Mouse (Mus musculus): ENCODE measurements around the gene Nol11. TPM values are rescaled to one million over a fixed set of nuclear protein-coding genes. Genes with fewer than 3 reads are reported as not detected.

The Nol11 gene
- polyA plus RNA-seq (2015; fragmentation: Nextera tagmentation; extraction: Ambion mirVana) = 50.8 and 52.1 TPM in 2 replicates

- peaks cover 9% of the 10 kb centered on the region for H3K4me1 ChIP-seq (ENCODE audit: control insufficient read depth, insufficient read depth, low read length)
- peak within 1 kb of the TSS; percentile 85 for H3K4me2 ChIP-seq (ENCODE audit: low read length)
- peak within 1 kb of the TSS; percentile 79 for H3K27ac ChIP-seq (ENCODE audit: low read length)
- H3K27me3 ChIP-seq (ENCODE audit: control insufficient read depth, insufficient read depth, low read depth, low read length) = no peaks in the 10 kb centered on the region
- H3K4me3 ChIP-seq (ENCODE audit: low read depth, low read length) = peak within 1 kb of the TSS; percentile 90
- peak; percentile 95 for ATAC-seq
- H3K9me3 ChIP-seq (replicated peaks; ENCODE audit: control insufficient read depth, low read length, poor library complexity, severe bottlenecking) = no peaks in the 10 kb centered on the region
- under 1% methylated on average over 62 of the region's 62 CpGs for WGBS
- H3K9ac ChIP-seq (ENCODE audit: low read depth, low read length) = peak within 1 kb of the TSS; percentile 93
- peaks cover 3% of the 10 kb centered on the region; the same call in 1 of the 2 replicates for H3K36me3 ChIP-seq (ENCODE audit: control insufficient read depth, insufficient read depth, low read length)
Observed at GRCm38 (mm10) chr11:107188565-107189552, at the start of gene Nol11. Gene Nol11, minus strand, starts transcription at chr11:107189381.

- ATAC-seq = no peak
- Histone ChIP-seq H3K9ac (ENCODE audit: low read depth, low read length) (no peak overlapping the region), H3K9me3 (replicated peaks; ENCODE audit: control insufficient read depth, low read length, poor library complexity, severe bottlenecking) (no peaks in the 10 kb centered on the region), H3K4me1 (ENCODE audit: control insufficient read depth, insufficient read depth, low read length) (no peaks in the 10 kb centered on the region), H3K4me2 (ENCODE audit: low read length) (no peak overlapping the region), H3K4me3 (ENCODE audit: low read depth, low read length) (no peak overlapping the region), H3K27ac (ENCODE audit: low read length) (no peak overlapping the region), H3K36me3 (ENCODE audit: control insufficient read depth, insufficient read depth, low read length) (no peaks in the 10 kb centered on the region; the same call in 1 of the 2 replicates), H3K27me3 (ENCODE audit: control insufficient read depth, insufficient read depth, low read depth, low read length) (no peaks in the 10 kb centered on the region)
- WGBS = 93% methylated on average over 6 of the region's 6 CpGs
Observed at GRCm38 (mm10) chr11:107238506-107238905, 49.3 kb upstream of the Nol11 start.

GRCm38 (mm10) chr11:107237532-107237931, 48.4 kb upstream of the Nol11 start:
- no peaks in the 10 kb centered on the region for H3K9me3 ChIP-seq (replicated peaks; ENCODE audit: control insufficient read depth, low read length, poor library complexity, severe bottlenecking)
- H3K27ac ChIP-seq (ENCODE audit: low read length) = no peak overlapping the region
- no peak overlapping the region for H3K9ac ChIP-seq (ENCODE audit: low read depth, low read length)
- no peaks in the 10 kb centered on the region for H3K4me1 ChIP-seq (ENCODE audit: control insufficient read depth, insufficient read depth, low read length)
- no peak overlapping the region for H3K4me2 ChIP-seq (ENCODE audit: low read length)
- ATAC-seq = no peak
- WGBS = 90% methylated on average over 4 of the region's 4 CpGs
- H3K27me3 ChIP-seq (ENCODE audit: control insufficient read depth, insufficient read depth, low read depth, low read length) = no peaks in the 10 kb centered on the region
- no peak overlapping the region for H3K4me3 ChIP-seq (ENCODE audit: low read depth, low read length)
- no peaks in the 10 kb centered on the region; the same call in 1 of the 2 replicates for H3K36me3 ChIP-seq (ENCODE audit: control insufficient read depth, insufficient read depth, low read length)

GRCm38 (mm10) chr11:107233252-107233890, 44.2 kb upstream of the Nol11 start:
- no peak overlapping the region for H3K4me2 ChIP-seq (ENCODE audit: low read length)
- ATAC-seq = no peak
- H3K36me3 ChIP-seq (ENCODE audit: control insufficient read depth, insufficient read depth, low read length) = peaks cover 7% of the 10 kb centered on the region
- H3K9me3 ChIP-seq (replicated peaks; ENCODE audit: control insufficient read depth, low read length, poor library complexity, severe bottlenecking) = no peaks in the 10 kb centered on the region
- no peak overlapping the region for H3K9ac ChIP-seq (ENCODE audit: low read depth, low read length)
- no peaks in the 10 kb centered on the region for H3K27me3 ChIP-seq (ENCODE audit: control insufficient read depth, insufficient read depth, low read depth, low read length)
- H3K4me1 ChIP-seq (ENCODE audit: control insufficient read depth, insufficient read depth, low read length) = no peaks in the 10 kb centered on the region
- WGBS = 86% methylated on average over 5 of the region's 5 CpGs
- no peak overlapping the region for H3K27ac ChIP-seq (ENCODE audit: low read length)
- H3K4me3 ChIP-seq (ENCODE audit: low read depth, low read length) = no peak overlapping the region

- Histone ChIP-seq H3K4me3 (ENCODE audit: low read depth, low read length) (no peak overlapping the region), H3K9me3 (replicated peaks; ENCODE audit: control insufficient read depth, low read length, poor library complexity, severe bottlenecking) (no peaks in the 10 kb centered on the region), H3K4me1 (ENCODE audit: control insufficient read depth, insufficient read depth, low read length) (no peaks in the 10 kb centered on the region), H3K27me3 (ENCODE audit: control insufficient read depth, insufficient read depth, low read depth, low read length) (no peaks in the 10 kb centered on the region), H3K9ac (ENCODE audit: low read depth, low read length) (no peak overlapping the region), H3K27ac (ENCODE audit: low read length) (no peak overlapping the region), H3K36me3 (ENCODE audit: control insufficient read depth, insufficient read depth, low read length) (peaks cover 7% of the 10 kb centered on the region), H3K4me2 (ENCODE audit: low read length) (no peak overlapping the region)
- no peak for ATAC-seq
- 66% methylated on average over 10 of the region's 10 CpGs for WGBS
Observed at GRCm38 (mm10) chr11:107230128-107230527, 40.9 kb upstream of the Nol11 start.

GRCm38 (mm10) chr11:107226431-107226830, 37.2 kb upstream of the Nol11 start:
- Histone ChIP-seq H3K36me3 (ENCODE audit: control insufficient read depth, insufficient read depth, low read length) (no peaks in the 10 kb centered on the region), H3K4me2 (ENCODE audit: low read length) (no peak overlapping the region), H3K9me3 (replicated peaks; ENCODE audit: control insufficient read depth, low read length, poor library complexity, severe bottlenecking) (no peaks in the 10 kb centered on the region), H3K4me3 (ENCODE audit: low read depth, low read length) (no peak overlapping the region), H3K9ac (ENCODE audit: low read depth, low read length) (no peak overlapping the region), H3K27me3 (ENCODE audit: control insufficient read depth, insufficient read depth, low read depth, low read length) (no peaks in the 10 kb centered on the region), H3K4me1 (ENCODE audit: control insufficient read depth, insufficient read depth, low read length) (peaks cover 8% of the 10 kb centered on the region), H3K27ac (ENCODE audit: low read length) (no peak overlapping the region)
- ATAC-seq = no peak
- 100% methylated on average over 1 of the region's 1 CpGs for WGBS

- ATAC-seq = no peak
- H3K36me3 ChIP-seq (ENCODE audit: control insufficient read depth, insufficient read depth, low read length) = no peaks in the 10 kb centered on the region
- H3K4me2 ChIP-seq (ENCODE audit: low read length) = no peak overlapping the region
- 94% methylated on average over 10 of the region's 10 CpGs for WGBS
- no peak overlapping the region for H3K4me3 ChIP-seq (ENCODE audit: low read depth, low read length)
- no peak overlapping the region for H3K27ac ChIP-seq (ENCODE audit: low read length)
- H3K4me1 ChIP-seq (ENCODE audit: control insufficient read depth, insufficient read depth, low read length) = peaks cover 8% of the 10 kb centered on the region
- H3K9me3 ChIP-seq (replicated peaks; ENCODE audit: control insufficient read depth, low read length, poor library complexity, severe bottlenecking) = no peaks in the 10 kb centered on the region
- H3K9ac ChIP-seq (ENCODE audit: low read depth, low read length) = no peak overlapping the region
- no peaks in the 10 kb centered on the region for H3K27me3 ChIP-seq (ENCODE audit: control insufficient read depth, insufficient read depth, low read depth, low read length)
Observed at GRCm38 (mm10) chr11:107226013-107226412, 36.8 kb upstream of the Nol11 start.

GRCm38 (mm10) chr11:107225301-107225700, 36.1 kb upstream of the Nol11 start:
- Histone ChIP-seq H3K4me2 (ENCODE audit: low read length) (no peak overlapping the region), H3K9me3 (replicated peaks; ENCODE audit: control insufficient read depth, low read length, poor library complexity, severe bottlenecking) (no peaks in the 10 kb centered on the region), H3K36me3 (ENCODE audit: control insufficient read depth, insufficient read depth, low read length) (no peaks in the 10 kb centered on the region), H3K4me1 (ENCODE audit: control insufficient read depth, insufficient read depth, low read length) (peaks cover 8% of the 10 kb centered on the region), H3K9ac (ENCODE audit: low read depth, low read length) (no peak overlapping the region), H3K4me3 (ENCODE audit: low read depth, low read length) (no peak overlapping the region), H3K27ac (ENCODE audit: low read length) (no peak overlapping the region), H3K27me3 (ENCODE audit: control insufficient read depth, insufficient read depth, low read depth, low read length) (no peaks in the 10 kb centered on the region)
- WGBS = 91% methylated on average over 5 of the region's 5 CpGs
- no peak for ATAC-seq

All from midbrain, embryonic 16.5 days (tissue).